ENCODE assay signal across 15 mouse cellular contexts in genomic region chr12:106426631-106427030, GRCm38 (mm10).
"Had no signal": no experiment of that assay in that cellular context is flagged by ENCODE, and none has a peak within 500 bp of the region (broad histone marks: within the 10 kb centered on the region; RNA-seq: fewer than 3 reads in every experiment).

No protein-coding gene starts in this region.

- H3K9ac ChIP-seq: lung, embryonic 14.5 days; midbrain, embryonic 13.5 days; midbrain, embryonic 15.5 days; neural tube, embryonic 12.5 days; stomach, embryonic 15.5 days had no signal

- H3K36me3 ChIP-seq: midbrain, embryonic 13.5 days; midbrain, embryonic 15.5 days; neural tube, embryonic 12.5 days; stomach, embryonic 15.5 days had no signal

- H3K27ac ChIP-seq: macrophage; midbrain, embryonic 13.5 days; midbrain, embryonic 15.5 days; neural tube, embryonic 12.5 days; stomach, embryonic 15.5 days; stomach, postnatal 0 days had no signal

- H3K4me2 ChIP-seq: lung, embryonic 14.5 days; midbrain, embryonic 11.5 days; midbrain, embryonic 13.5 days; midbrain, embryonic 15.5 days; neural tube, embryonic 12.5 days; stomach, embryonic 15.5 days had no signal

- ATAC-seq: midbrain, embryonic 13.5 days; midbrain, embryonic 15.5 days had no signal

- H3K27me3 ChIP-seq: megakaryocyte, embryonic 14.5 days; midbrain, embryonic 13.5 days; midbrain, embryonic 15.5 days; neural tube, embryonic 12.5 days; stomach, embryonic 15.5 days had no signal

- DNase-seq: lung, embryonic 14.5 days; lung, postnatal 14 days; lung, postnatal 36 days; right cerebral cortex, postnatal 14 days; thymus, adult 2 months; thymus, postnatal 25 days; thymus, postnatal 4 days had no signal

- H3K9me3 ChIP-seq: midbrain, embryonic 13.5 days; midbrain, embryonic 15.5 days; neural tube, embryonic 12.5 days; stomach, embryonic 15.5 days had no signal

- H3K4me1 ChIP-seq: megakaryocyte, embryonic 14.5 days; midbrain, embryonic 13.5 days; midbrain, embryonic 15.5 days; stomach, embryonic 15.5 days had no signal

- H3K4me3 ChIP-seq: megakaryocyte, embryonic 14.5 days; midbrain, embryonic 13.5 days; midbrain, embryonic 15.5 days; neural tube, embryonic 12.5 days; stomach, embryonic 15.5 days had no signal
